Mouse (Mus musculus) E14TG2a.4 (cell line): Measurements from ENCODE around the gene Babam2.

Experiments used
- CTCF ChIP-seq: conservative IDR thresholded peaks from 2 replicates; pipeline ENCODE4 v1.5.1; 2014; ENCODE audit warnings: low read length
- NANOG ChIP-seq: IDR thresholded peaks from 2 replicates; pipeline ENCODE4 v1.6.1; 2014; ENCODE audit warnings: borderline replicate concordance, low read length, mixed read lengths

DNA sequence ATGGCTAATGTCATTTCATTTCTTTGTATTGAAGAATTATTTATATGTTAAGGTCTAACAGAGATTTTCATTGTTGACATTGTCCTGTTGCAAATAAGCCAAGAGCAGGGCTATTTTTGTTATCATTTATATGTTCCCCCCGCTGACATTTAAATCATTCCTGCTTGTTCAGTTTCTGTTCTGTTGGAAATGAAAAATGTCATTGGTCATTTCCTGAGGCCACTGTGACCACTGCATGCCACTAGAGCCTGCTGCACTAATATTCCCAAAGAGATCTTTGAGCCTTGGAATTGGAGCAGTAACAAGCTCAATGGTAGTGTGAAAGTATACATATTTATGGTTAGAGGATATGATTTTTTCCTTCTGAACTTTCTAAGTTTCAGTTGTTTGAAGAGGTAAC lies 118.6 kb downstream of the Babam2 start:
- TF ChIP-seq CTCF (no peak), NANOG (no peak)
